Mouse (Mus musculus) heart, postnatal 0 days (tissue): Measurements from ENCODE around the gene Bcl9l. TPM values are rescaled to one million over a fixed set of nuclear protein-coding genes. Genes with fewer than 3 reads are reported as not detected.

Source experiments
- ATAC-seq: fragments of 200-750 bp; cut with Nextera tagmentation; 2 replicates; pipeline ENCODE4 v1.8.0; 2017; ENCODE audit warnings: low read depth, moderate number of reproducible peaks, moderate library complexity; ENCODE audit not compliant: insufficient read depth
- DNase-seq: peaks from one replicate; pipeline ENCODE4 v3.0.0-alpha.2; 2016; ENCODE audit warnings: low spot score
- H3K27ac ChIP-seq: fragments of 300-500 bp; sonication (generic); 2 replicates; pipeline ENCODE4 v1.5.1; 2014; ENCODE audit warnings: low read depth, mild to moderate bottlenecking
- H3K27me3 ChIP-seq: fragments of 300-500 bp; sonication (generic); 2 replicates; pipeline ENCODE4 v1.6.1; 2014; ENCODE audit warnings: low read length, mixed read lengths; ENCODE audit not compliant: control insufficient read depth, insufficient read depth
- H3K36me3 ChIP-seq: fragments of 300-500 bp; sonication (generic); replicated peaks from 2 replicates; pipeline ENCODE4 v1.6.1; 2014; ENCODE audit warnings: low read length, mixed read lengths; ENCODE audit not compliant: control insufficient read depth, insufficient read depth
- H3K4me1 ChIP-seq: fragments of 300-500 bp; sonication (generic); 2 replicates; pipeline ENCODE4 v1.6.1; 2014; ENCODE audit warnings: antibody characterized with exemption; ENCODE audit not compliant: control insufficient read depth, insufficient read depth
- H3K4me2 ChIP-seq: fragments of 300-500 bp; sonication (generic); 2 replicates; pipeline ENCODE4 v1.6.1; 2014; ENCODE audit warnings: low read depth, mild to moderate bottlenecking, low read length, moderate library complexity
- H3K4me3 ChIP-seq: fragments of 300-500 bp; sonication (generic); 2 replicates; pipeline ENCODE4 v1.5.1; 2014; ENCODE audit warnings: low read depth, low read length
- H3K9ac ChIP-seq: fragments of 300-500 bp; sonication (generic); replicated peaks from 2 replicates; pipeline ENCODE4 v1.6.1; 2014; ENCODE audit warnings: low read depth, low read length, mixed read lengths
- H3K9me3 ChIP-seq: fragments of 300-500 bp; sonication (generic); replicated peaks from 2 replicates; pipeline ENCODE4 v1.6.1; 2016; ENCODE audit warnings: low read length; ENCODE audit not compliant: control insufficient read depth
- CTCF ChIP-seq: IDR thresholded peaks from 2 replicates; pipeline ENCODE4 v1.5.1; 2016; ENCODE audit warnings: antibody characterized with exemption, control low read depth, low read depth
- EP300 ChIP-seq: IDR thresholded peaks from 2 replicates; pipeline ENCODE4 v1.6.1; 2016; ENCODE audit warnings: antibody characterized with exemption, low read depth
- WGBS: fragments of 180-500 bp; shearing (Covaris S2); extraction: QIAGEN DNeasy Blood & Tissue Kit; methylation state at CpG from one replicate; pipeline ENCODE4 v1.1.7; 2014; 5-methylcytosine and 5-hydroxymethylcytosine counted together
- polyA plus RNA-seq: library from polyadenylated mRNA; unstranded; fragments of >200 nt; fragmentation: Nextera tagmentation; extraction: Ambion mirVana; gene quantifications from 2 replicates; pipeline ENCODE4 v1.2.1, GENCODE M21; 2015
- total RNA-seq: library from RNA; depleted of rRNA; stranded (reverse); fragments of >200 nt; gene quantifications from 2 replicates; pipeline ENCODE4 v1.2.3, GENCODE M21; 2014; ENCODE audit warnings: low replicate concordance

Gene Bcl9l
- total and polyA plus RNA-seq, 2 experiments from 2014 or later: 5.2 to 12.4 TPM

- no peaks in the 10 kb centered on the region for H3K9me3 ChIP-seq
- no peaks in the 10 kb centered on the region for H3K36me3 ChIP-seq
- H3K4me3 ChIP-seq: no peak overlapping the region
- no peak overlapping the region for H3K9ac ChIP-seq
- WGBS: 9% methylated on average over 14 of the region's 14 CpGs
- ATAC-seq (peak; percentile 88), DNase-seq (peak; percentile 65)
- H3K4me2 ChIP-seq: no peak overlapping the region
- H3K4me1 ChIP-seq: no peaks in the 10 kb centered on the region
- TF ChIP-seq CTCF (peak; percentile 86), EP300 (no peak)
- H3K27me3 ChIP-seq: peaks cover 24% of the 10 kb centered on the region
- H3K27ac ChIP-seq: no peak overlapping the region
These were observed 28.3 kb upstream of the Bcl9l start for GRCm38 (mm10) chr9:44454132-44454890.

GRCm38 (mm10) chr9:44454891-44455220 is 27.8 kb upstream of the Bcl9l start, which contains the start of gene Upk2:
Gene Upk2 (minus strand): TSS chr9:44454976.
- ATAC-seq (no peak), DNase-seq (no peak)
- H3K9ac ChIP-seq: no peak within 1 kb of the TSS
- peaks cover 24% of the 10 kb centered on the region for H3K27me3 ChIP-seq
- WGBS: 28% methylated on average over 4 of the region's 4 CpGs
- H3K9me3 ChIP-seq: no peaks in the 10 kb centered on the region
- H3K27ac ChIP-seq: no peak within 1 kb of the TSS
- H3K4me3 ChIP-seq: no peak within 1 kb of the TSS
- H3K4me1 ChIP-seq: no peaks in the 10 kb centered on the region
- no peaks in the 10 kb centered on the region for H3K36me3 ChIP-seq
- H3K4me2 ChIP-seq: no peak within 1 kb of the TSS
- TF ChIP-seq EP300 (no peak), CTCF (0 out of 2 replicates have a peak, but pooled peaks have one; percentile 15)

GRCm38 (mm10) chr9:44457035-44457742 is 25.4 kb upstream of the Bcl9l start:
- H3K4me2 ChIP-seq: no peak overlapping the region
- H3K27ac ChIP-seq: no peak overlapping the region
- ATAC-seq (no peak), DNase-seq (no peak)
- TF ChIP-seq CTCF (no peak), EP300 (no peak)
- H3K4me1 ChIP-seq: no peaks in the 10 kb centered on the region
- H3K36me3 ChIP-seq: no peaks in the 10 kb centered on the region
- no peaks in the 10 kb centered on the region for H3K9me3 ChIP-seq
- H3K4me3 ChIP-seq: no peak overlapping the region
- no peak overlapping the region for H3K9ac ChIP-seq
- 12% methylated on average over 11 of the region's 11 CpGs for WGBS
- H3K27me3 ChIP-seq: peaks cover 24% of the 10 kb centered on the region

- DNase-seq: no peak
- Histone ChIP-seq H3K27ac (no peak overlapping the region), H3K4me2 (no peak overlapping the region), H3K4me1 (no peaks in the 10 kb centered on the region), H3K36me3 (no peaks in the 10 kb centered on the region), H3K9ac (no peak overlapping the region), H3K4me3 (no peak overlapping the region), H3K27me3 (no peaks in the 10 kb centered on the region; the same call in 1 of the 2 replicates), H3K9me3 (no peaks in the 10 kb centered on the region)
- ATAC-seq: no peak
- no peak for TF ChIP-seq EP300
- TF ChIP-seq CTCF: no peak
- WGBS: 69% methylated on average over 5 of the region's 5 CpGs
These were observed 20.7 kb upstream of the Bcl9l start for GRCm38 (mm10) chr9:44461950-44462349.

- DNase-seq (no peak), ATAC-seq (no peak)
- no peak overlapping the region for H3K4me2 ChIP-seq
- H3K4me1 ChIP-seq: no peaks in the 10 kb centered on the region
- H3K36me3 ChIP-seq: no peaks in the 10 kb centered on the region
- no peak overlapping the region for H3K27ac ChIP-seq
- no peak for TF ChIP-seq CTCF
- TF ChIP-seq EP300: no peak
- H3K4me3 ChIP-seq: no peak overlapping the region
- 50% methylated on average over 7 of the region's 7 CpGs for WGBS
- no peak overlapping the region for H3K9ac ChIP-seq
- 0 out of 2 replicates have a peak, but pooled peaks cover 4% of the 10 kb centered on the region for H3K27me3 ChIP-seq
- H3K9me3 ChIP-seq: no peaks in the 10 kb centered on the region
These were observed 14.4 kb upstream of the Bcl9l start for GRCm38 (mm10) chr9:44468224-44468623.
